Mouse (Mus musculus): ENCODE results near the gene Tbc1d1. TPM values are rescaled to one million over a fixed set of nuclear protein-coding genes. Genes with fewer than 3 reads are reported as not detected.
"Not testable (repeated sequence)": the region's sequence is repeated elsewhere in the genome, so short reads cannot be mapped to it uniquely, and the experiment has no call there.

Tbc1d1 gene
- total RNA-seq, 2 experiments from 2014 or later: 22.3 to 26.1 TPM

- DNase-seq (ENCODE audit: low spot score in 2 of 2): no peak
Measured at GRCm38 (mm10) chr5:64345181-64345735, 189.2 kb downstream of the Tbc1d1 start.

GRCm38 (mm10) chr5:64345761-64346160, 189.7 kb downstream of the Tbc1d1 start:
- DNase-seq (ENCODE audit: low spot score in 2 of 2): no peak

- no peak for DNase-seq (ENCODE audit: low spot score in 2 of 2)
Measured at GRCm38 (mm10) chr5:64346343-64346885, 190.3 kb downstream of the Tbc1d1 start.

- no peak for DNase-seq (ENCODE audit: low spot score in 2 of 2)
Measured at GRCm38 (mm10) chr5:64348166-64348565, 192.1 kb downstream of the Tbc1d1 start.

DNA sequence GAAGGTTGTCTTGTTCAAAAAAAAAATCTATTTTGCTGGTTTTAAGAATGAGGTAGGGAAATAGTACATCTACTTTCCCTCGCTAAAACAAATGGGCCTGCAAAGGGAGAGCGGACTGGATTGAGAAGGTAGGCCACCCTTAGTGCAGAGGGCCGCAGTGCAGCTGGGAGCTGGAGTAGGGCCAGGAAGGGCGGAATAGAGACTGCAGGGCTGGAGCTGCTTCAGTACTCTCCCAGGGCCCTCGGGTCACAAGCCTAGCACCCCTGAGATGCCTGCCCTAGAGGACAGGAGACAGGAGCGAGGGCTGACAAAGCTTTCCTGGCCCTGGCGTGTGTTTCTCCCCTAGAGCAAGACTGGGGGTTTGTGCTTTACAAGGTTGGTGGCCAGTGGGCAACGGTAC, 192.7 kb downstream of the Tbc1d1 start:
- DNase-seq (ENCODE audit: low spot score in 2 of 2): no peak

DNA sequence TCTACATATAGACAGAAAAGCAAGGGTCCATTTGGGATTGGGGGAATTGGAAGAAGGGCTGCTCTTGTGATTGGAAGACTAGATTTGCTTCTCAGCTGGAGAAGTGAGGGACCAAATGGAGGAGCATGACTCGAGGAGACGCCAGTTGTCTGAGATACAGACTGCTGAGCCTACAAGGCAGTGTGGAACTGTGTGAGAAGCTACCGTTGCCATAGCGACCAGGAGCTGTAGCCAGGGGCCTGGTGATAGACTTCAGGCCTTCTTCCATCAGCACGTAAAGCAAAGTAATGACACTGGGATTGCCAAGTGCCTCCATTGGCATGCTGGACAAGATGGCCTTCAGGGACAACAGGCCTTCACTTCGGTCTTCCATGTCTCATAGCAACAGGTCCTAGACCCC, 195.9 kb downstream of the Tbc1d1 start:
- DNase-seq (ENCODE audit: low spot score in 2 of 2): no peak

- DNase-seq (ENCODE audit: low spot score in 2 of 2): no peak
Measured at GRCm38 (mm10) chr5:64358639-64359584, 202.8 kb downstream of the Tbc1d1 start.

DNA sequence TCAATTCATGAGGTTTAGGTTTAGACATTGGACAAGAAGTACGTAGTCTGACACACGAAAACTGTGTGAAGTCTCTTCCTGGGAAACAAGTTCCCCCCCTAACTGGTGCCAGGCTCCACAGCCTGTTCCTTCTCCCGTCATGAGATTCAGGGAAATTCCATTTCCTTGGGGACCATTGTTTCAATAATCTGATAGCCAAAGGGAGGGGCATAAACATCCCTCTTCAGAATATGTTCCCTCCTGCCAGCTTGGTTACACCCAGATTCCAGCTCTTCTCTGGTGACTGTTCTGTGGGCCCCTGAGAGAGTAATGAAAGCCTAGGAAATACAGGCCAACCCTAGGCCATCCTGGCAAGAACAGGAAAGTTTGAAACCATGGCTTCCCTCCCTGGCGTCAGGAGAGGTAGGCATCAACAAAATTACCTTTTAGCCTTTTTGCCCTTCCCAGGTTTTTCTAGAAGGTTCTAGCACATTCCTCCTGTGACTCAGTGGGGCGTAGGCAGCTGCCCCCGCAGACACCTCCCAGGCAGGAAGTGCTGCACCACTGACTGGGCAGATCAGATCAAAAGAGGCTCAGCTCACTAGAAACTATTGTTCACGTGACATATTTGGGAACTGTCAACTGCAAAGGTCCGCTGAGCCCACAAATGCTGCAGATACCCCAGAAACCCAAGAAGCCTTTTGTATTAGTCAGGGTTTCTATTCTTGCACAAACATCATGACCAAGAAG, 204.2 kb downstream of the Tbc1d1 start:
- no peak for DNase-seq (ENCODE audit: low spot score in 2 of 2)

- not testable (repeated sequence) for DNase-seq (ENCODE audit: low spot score in 2 of 2)
Measured at GRCm38 (mm10) chr5:64360876-64361268, 204.8 kb downstream of the Tbc1d1 start.

DNA sequence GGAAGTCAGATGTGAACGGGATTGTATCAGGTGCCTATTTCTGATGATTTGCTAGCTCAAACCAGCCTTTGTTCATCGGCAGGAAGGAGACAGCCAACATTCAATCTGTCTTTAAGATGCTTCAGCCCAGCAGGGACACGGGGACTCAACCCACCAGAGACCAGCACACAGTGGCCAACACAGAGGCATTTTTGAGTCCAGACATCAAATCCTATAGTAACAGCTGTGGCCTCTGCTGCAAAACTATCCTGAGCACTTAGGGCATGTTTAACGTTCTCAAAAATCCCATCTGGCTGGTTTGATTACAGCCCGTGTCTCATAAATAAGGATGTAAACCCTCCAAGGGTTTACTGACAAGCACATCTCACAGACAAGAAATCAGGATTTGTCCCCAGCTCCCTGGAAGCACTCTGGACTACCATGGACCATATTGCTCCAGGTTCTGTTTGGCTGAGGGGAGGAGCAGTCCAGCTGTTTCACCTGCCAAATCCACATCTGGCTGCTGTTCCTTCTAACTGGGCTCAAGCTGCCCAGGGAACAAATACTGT, 207.8 kb downstream of the Tbc1d1 start:
- no peak for DNase-seq (ENCODE audit: low spot score in 2 of 2)

DNA sequence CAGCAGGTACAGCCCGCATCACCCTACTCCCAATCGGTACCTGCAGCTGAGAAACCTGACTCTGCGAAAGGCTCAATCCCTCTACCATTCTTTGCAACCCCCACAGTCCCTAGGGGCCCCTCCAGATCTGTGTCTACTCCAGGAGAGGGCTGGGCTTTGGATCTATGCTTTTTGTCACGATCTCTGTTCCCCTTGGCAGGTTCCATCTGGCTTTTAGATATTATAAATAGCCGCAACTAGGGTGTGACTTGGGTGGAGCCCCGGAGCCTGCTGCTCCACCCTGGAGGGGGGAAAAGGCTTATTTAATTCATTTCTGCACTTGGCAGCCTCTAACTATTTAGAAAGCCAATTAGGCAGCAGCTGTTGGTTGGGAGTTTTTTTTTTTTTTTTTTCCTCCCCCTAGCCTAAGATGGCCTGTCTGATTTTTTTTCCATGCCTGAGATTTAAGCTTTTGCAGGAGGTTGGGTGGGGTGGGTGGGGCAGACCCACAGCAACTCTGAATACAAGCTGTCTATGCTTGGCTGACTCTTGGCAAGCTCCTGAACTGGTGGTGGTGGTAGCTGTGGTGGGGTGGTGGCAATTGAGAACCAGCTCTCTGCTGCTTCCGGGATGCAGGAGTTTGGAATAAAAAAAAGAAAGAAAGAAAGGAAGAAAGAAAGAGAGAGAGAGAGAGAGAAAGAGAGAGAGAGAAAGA, 208.5 kb downstream of the Tbc1d1 start:
- no peak for DNase-seq (ENCODE audit: low spot score in 2 of 2)

DNA sequence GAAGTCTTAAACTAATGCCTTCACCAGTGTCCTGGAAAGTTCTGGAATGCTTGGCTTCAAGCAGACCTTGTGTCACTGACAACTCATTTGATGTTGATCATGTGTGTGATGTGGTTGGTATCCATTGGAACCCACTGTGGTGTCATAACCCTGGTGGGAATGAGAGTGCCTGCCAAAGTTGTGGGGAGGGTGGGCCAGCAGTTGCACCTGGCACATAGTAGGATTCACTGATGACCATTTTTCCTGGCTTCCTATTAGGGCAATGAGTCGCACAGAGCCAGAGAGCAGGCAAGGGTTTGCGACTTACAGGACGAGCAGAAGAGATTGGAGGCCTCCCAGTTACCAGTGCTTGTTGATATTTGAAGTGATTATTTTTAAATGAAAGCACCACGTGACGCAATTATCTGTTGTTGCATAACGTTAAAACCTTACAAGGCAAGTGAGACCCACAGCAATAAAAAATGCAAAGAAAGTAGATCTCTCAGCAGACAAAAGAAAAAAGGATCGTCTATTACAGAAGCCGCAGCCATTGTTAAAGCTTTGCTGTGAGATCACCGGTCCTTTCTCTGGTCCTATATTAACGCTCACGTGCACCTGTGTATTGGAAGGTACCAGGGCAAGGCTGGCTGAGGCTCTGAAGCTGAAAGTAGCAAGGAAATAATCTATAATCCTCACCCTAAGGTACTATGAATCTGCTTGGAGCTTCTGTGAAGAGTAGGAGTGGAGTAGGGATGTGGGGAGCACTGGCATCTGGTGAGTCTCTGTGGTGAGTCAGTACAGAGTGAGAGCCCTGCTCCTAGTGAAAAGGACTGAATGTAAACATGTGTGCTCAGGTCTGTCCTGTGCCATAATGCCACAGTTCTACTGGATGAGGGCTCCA, 209.3 kb downstream of the Tbc1d1 start:
- peak; percentile 33 to 50 for DNase-seq (ENCODE audit: low spot score in 2 of 2)

DNA sequence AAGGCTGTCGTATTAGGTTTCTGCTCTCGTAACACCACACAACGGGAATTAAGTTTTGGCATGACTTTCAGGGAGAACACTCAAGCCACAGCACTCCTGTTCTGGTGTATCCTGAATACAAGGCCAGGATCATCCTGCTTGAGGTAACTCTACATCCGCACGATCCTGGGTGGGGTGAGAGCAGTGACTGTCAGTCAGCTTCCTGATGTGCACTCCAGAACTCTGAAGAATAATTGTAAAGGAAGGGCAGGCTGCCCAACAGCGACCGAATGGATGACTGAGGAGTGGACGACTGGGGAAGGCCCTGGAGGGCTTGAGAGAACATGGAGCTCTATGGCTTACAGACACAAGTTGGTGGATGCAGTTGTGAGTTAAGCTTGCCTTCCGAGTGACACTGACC, 210.0 kb downstream of the Tbc1d1 start:
- DNase-seq (ENCODE audit: low spot score in 2 of 2): no peak

GRCm38 (mm10) chr5:64367426-64367825, 211.3 kb downstream of the Tbc1d1 start:
- peak; percentile 67 to 68 for DNase-seq (ENCODE audit: low spot score in 2 of 2)

- no peak for DNase-seq (ENCODE audit: low spot score in 2 of 2)
Measured at GRCm38 (mm10) chr5:64371331-64371831, 215.3 kb downstream of the Tbc1d1 start.

GRCm38 (mm10) chr5:64372292-64372961, 216.3 kb downstream of the Tbc1d1 start:
- no peak for DNase-seq (ENCODE audit: low spot score in 2 of 2)

DNA sequence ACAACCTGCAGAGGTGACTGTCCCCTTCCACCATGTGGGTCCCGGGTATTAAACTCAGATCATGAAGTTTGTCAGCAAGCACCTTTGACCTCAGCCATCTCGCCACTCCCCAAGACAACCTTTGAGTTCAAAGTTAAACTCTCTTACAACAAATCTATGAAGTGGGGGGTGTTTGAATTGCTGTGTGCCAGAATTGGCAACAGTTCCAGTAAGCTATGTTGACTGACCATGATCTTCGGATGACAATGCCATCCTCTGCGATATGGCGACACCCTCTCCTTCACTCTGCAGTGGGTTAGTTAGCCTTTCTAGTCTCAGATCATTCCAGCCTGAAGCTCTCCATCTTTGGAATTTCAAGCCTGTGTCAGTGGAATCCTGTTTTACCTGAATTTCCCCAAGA, 217.6 kb downstream of the Tbc1d1 start:
- no peak for DNase-seq (ENCODE audit: low spot score in 2 of 2)

DNA sequence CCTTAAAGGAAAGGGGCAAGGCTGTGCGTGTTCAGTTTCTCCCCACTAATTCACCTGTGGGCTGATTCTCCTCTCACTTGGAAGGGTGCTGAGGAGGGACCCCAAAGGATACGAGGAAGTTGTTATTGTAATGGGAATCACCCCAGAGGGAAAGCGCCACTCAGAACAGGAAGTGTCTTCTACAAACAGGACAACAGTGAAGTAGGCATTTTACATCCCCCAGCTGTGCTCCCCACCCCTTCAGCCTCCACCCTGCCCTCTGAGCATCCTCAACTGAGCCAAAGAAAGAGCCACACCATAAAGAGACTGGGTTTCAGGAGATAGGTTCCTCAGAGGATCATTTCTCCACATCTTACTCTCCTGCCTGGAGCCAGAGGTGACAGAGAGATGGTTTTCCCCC, 219.7 kb downstream of the Tbc1d1 start:
- no peak for DNase-seq (ENCODE audit: low spot score in 2 of 2)

- no peak for DNase-seq (ENCODE audit: low spot score in 2 of 2)
Measured at GRCm38 (mm10) chr5:64376466-64376865, 220.4 kb downstream of the Tbc1d1 start.

All from left cerebral cortex, adult 18-20 months (tissue).